Mouse (Mus musculus) urinary bladder, postnatal 10 days (tissue): Measurements from ENCODE around the gene Tsc22d4.
"Not testable (repeated sequence)": the region's sequence is repeated elsewhere in the genome, so short reads cannot be mapped to it uniquely, and the experiment has no call there.

Source experiments
- DNase-seq: peaks from one replicate; pipeline ENCODE4 v3.0.0; 2022; ENCODE audit warnings: low spot score

The Tsc22d4 gene

DNA sequence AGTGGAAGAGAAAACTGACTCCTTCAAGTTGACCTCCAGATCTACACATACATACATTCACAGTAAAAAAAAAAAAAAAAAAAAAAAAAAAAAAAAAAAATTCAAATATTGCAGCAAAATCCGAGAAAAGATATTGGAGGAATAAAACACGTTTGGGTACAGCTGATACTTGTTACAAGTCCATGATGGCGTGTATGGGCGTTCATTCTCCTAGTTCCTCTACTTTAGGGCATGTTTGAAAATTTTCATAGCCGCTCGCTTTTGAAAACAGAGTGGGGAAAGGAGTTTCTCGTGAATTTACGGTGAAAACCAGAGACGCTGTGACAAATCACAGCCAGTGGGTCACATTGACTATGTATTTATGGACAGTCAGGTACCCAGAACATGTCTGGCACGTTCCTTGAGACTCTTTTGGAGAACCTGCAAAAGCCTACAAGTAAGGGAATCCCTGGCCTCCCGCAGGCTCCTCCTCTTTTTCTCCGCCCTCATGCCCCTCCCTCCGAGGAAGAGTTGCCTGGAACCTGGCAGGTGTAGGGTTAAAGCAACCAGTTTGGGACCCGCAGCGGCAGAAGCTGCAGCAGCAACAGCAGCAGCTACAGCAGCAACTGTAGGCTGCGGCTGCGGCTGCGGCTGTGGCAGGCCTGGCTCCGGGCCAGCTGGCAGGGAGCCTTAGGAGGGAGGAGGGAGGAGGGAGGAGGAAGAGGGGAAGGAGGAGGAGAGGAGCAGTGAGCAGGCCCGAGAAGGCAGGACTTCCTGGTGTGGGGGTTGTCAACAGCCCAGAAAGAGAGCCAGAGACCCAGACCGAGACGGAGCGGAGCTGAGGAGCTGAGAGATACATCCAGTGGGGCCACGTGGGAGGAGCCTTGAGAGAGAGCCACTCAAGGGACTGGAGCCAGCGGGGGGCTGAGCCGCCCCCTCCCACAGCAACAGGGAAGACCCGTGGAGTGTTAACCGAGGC, at the start of gene Tsc22d4:
Gene Tsc22d4 (plus strand): TSS at position 517 of the 958 bp plus-strand sequence.
- DNase-seq: peak; percentile 81

DNA sequence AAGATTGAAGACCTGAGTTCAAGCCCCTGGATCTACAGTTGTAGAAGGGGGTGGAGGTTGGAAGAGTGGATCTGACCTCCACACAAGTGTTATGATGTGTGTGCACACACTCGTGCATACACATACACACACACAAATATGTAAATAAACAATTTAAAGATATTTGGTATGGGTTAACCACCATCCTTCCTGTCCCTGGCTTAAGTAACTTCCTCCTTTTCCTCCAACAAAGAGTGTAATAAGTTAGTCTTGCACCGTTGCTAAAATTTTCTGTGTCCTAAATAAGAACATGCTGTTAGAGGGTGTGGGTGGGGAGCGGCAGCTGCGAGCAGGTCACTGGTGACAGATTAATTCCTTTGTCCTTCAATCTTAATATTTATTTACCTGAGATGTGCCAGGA, 49.6 kb upstream of the Tsc22d4 start:
- no peak for DNase-seq

DNA sequence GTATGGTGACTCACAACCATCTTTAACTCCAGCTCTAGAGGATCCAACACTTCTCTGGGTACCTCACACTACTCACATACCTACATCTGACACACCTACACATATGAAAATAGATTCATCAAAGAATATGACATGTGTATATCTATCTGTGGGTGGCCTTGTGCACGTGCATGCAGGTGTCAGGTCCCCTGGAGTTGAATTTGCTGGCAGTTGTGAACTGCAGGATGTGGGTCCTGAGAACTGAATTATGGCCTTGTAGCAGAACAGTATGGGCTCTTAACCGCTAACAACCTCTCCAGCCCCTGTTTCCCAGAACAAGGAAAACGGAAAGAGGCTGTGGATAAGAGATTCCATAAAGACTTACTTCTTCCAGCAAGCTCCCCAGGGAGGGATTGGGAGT, 46.5 kb upstream of the Tsc22d4 start:
- DNase-seq: no peak

DNA sequence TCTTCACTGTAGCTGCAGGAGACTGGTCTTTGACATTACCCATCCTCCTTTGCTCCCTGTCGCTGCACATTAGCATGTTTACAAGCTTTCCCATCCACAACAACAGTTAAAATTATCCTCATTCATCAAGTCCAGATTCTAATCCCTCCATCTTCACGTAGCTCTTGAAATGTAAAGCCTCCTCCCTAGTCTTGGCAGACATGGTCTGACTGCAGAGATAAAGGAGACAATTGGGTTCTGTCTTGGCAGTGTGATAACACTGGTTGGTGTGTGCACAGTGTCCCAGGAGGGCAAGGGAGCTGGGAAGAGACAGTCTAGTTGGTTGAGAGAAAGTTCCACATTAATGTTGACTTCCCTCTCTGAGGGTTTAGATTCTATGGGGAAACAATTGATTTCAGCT, 45.7 kb upstream of the Tsc22d4 start:
- no peak for DNase-seq

DNA sequence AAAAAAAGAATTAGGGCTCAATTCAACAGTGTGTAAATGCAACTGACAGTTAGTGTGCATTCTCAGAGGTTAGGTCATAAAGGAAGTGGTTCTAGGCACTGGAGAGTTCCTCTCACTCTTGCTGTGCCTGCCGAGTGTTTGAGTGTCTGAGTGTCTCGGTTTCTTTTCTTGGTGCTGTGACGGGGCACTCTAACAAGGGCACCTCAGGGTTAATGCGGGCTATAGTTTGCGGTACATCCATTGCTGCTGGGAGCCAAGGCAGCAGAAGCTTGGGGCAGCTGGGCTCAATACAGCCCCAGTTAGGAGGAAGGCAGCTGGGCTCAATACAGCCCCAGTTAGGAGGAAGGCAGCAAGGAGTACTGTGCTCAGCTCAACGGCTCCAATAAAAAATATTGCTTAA, 40.3 kb upstream of the Tsc22d4 start:
- no peak for DNase-seq

DNA sequence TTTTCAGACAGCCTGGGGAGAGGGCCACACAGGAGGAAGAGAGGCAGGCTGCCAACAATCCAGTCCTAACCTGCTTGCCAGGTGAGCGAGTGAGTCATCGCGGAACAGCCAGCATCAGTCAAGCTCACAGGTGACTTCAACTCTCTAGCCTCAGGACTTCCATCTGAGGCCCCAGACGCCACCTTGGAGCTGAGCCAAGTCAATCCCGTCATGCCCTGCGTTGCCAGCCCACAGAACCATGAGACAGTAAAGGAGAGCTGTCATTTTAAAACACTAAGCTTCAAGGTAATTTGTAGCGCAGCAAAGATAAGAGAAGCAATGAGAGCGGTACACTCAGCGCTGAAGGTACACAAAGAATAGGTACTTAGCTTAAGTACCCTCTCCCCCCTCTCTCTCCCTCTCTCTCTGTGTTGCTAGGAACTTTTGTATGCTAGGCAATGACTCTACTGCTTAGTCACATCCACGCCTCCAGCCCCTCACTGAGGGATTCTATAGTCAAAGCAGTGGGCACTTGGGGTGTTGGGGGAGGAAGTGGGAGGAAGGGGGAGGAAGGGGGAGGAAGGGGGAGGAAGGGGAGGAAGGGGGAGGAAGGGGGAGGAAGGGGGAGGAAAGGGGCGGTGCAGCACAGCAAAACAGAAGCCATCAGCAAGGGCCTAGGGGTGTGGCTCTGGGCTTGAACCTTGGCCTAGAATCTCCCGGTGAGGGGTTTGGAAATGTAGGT, 38.5 kb upstream of the Tsc22d4 start:
- DNase-seq: peak; percentile 53

DNA sequence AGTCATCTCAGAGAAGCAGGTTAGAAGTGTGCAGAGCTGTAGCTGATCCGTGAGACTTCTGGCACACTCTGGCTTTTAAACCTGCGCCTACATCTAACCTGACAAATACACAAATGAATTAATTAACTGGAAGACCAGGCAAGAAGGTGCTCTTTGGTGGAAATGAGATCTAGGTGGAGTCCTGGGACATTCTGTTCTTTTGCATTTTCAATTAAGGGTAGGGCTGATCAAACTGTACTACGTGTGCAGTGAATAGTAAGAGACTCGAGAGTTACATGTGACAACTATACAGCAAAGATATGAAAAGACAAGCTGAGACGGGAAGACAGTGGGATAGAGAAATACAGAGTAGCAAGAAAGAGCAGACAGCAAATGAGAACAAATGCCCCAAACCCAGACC, 32.1 kb upstream of the Tsc22d4 start:
- no peak for DNase-seq

DNA sequence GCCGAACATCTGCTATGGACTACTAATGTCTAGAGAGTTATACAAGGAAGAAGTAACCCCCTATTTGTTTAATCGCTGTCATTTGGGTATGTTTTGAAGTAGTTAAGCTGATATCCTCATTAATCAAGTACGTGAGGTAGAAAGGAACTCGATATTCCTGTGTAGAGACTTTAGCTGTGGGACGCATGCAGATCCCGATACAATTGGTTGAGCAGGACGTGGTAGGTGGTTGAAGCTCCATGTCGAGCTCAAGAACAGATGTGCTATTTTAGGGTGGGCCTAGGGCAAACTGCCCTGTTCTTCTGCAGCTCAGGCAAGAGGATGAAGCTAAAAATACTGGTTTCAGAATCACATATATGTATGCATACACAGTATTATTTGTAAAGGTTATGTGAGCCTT, 29.8 kb upstream of the Tsc22d4 start:
- no peak for DNase-seq

DNA sequence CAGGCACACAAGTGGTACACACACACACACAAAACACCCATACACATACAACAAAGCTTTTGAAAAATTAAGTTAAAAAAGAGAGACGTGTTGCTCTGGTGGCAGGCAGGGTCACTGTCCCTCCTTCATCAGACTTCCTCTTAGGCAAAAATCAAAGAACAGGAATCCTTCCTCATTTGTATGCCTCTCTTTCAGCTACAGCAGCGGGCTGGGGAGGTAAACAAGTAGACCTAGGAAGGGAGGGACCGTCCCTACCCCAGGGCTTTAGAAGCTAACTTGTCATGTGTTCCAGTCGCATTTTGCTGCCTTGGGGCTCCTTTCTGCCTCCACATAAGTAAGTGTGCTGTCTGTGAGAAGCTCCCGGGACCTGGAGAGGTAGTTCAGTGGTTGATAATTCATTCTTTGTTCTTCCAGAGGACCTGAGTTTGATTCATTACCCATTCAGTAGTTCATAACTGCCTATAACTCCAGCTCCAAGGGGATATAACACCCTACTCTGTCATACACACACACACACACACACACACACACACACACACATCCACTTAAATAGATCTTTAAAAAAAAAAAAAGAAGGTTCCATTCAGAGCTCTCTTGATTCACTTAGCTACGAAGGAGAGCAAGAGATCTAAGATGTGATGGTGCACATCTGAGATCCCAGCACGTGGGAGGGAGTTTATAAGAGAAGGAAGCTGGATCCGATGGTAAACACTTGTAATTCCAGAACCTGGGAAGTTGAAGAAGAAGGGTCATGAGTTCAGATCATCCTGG, 27.3 kb upstream of the Tsc22d4 start:
- DNase-seq: no peak

DNA sequence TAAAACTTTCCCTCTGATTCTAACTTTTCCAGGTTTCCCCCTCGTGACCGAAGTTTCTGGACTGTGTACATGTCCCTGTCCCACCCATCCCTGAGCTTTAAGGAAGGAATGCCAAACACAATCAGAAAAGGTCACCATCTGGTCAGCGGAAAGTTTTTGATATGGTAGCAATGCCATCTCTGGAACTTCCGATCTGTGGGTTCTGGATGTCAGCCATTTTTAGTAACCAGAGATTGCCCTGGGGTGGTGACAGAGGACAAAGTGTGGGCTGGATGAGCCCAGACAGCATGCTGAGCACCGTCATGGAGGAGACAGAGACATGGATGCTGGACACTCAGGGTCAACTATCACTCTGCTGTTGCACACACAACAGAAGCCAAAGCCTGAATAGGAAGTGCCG, 26.4 kb upstream of the Tsc22d4 start:
- DNase-seq: no peak

DNA sequence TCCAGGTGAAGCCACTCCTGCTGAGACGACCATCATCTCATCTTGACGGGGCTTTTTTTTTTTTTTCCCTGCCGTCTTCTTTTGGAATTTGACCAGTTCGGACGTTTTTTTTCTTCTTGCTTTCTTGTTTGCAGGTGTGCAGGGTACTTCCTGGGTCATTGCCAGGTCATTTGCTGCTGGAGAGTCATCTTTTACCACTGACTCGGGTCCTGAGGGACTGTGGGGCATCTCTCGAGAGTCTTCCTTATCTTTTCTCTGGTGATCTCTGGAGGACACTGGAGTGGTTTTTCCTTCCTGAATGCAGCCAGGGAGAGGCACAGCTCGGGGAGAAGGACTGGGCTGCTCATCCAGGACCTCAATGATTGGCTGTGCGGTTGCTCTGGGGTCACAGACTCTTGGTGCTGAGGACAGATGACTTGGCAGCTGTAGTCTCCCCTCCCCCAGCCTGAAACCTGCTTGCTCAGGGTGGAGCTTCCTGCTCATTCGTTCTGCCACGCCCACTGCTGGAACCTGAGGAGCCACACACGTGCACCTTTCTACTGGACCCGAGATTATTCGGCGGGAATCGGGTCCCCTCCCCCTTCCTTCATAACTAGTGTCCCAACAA, 24.9 kb upstream of the Tsc22d4 start:
- DNase-seq: not testable (repeated sequence)

DNA sequence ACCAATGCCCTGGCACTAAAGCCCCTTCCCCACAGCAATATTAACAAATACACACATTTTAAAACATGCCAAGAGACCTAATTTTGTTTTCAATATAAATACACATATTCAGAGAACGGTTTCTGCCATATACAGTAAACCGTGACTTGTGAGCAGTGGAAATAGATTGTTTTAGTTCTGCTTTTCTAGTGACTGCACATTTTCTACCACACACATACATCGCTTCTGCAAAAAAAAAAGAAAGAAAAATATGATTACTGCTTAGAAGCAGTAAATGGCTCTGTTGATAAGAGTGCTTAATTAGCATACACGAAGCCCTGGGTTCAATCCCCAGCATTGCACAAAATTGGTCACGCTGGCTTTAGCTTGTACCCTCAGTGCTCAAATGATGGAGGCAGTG, 21.7 kb upstream of the Tsc22d4 start:
- no peak for DNase-seq

DNA sequence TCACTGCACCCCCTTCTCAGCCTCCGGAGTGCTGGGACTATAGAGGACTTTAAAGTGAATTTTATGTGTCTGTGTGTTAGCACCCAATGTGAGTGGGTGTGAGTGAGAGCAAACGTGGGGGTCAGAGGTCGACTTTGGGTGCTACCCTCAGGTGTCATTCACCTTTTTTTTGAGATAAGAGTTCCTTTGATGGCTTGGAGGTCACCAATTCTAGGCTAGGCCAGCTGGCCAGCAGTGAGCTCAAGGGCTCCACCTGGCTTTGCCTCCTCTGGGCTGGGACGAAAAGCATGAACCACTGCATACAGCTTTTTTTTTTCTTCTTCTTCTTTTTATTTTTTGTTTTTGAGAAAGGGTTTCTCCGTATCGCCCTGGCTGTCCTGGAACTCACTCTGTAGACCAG, 18.8 kb upstream of the Tsc22d4 start:
- DNase-seq: no peak

DNA sequence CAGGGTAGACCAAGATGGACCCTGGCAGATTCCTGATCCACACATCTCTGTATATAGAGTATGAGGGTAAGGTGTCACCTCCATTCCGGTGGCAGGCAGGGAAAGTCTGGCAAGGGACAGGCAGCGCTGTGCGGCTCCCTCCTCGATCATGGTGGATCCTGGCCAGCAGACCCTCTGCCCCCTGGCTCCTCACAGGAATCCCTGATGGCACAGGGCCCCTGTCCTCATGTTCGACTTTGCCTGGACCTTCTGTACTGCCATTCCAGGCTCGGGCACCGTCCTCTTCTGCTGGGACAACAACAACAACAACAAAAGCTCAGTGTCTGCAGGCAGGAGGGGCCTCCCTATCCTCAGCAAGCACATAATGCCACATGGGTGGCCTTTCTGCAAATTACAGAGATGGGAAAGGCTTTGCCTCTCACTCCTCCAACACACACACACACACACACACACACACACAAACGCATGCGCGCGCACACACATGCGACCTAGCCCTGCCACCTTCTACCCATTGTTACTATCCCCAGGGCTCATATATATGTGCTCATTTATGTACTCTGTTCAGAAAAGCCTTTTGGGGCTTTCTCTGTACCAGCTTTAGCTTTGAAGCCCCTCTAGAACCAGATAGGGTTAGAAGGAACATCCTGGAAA, 11.8 kb upstream of the Tsc22d4 start:
- DNase-seq: no peak

DNA sequence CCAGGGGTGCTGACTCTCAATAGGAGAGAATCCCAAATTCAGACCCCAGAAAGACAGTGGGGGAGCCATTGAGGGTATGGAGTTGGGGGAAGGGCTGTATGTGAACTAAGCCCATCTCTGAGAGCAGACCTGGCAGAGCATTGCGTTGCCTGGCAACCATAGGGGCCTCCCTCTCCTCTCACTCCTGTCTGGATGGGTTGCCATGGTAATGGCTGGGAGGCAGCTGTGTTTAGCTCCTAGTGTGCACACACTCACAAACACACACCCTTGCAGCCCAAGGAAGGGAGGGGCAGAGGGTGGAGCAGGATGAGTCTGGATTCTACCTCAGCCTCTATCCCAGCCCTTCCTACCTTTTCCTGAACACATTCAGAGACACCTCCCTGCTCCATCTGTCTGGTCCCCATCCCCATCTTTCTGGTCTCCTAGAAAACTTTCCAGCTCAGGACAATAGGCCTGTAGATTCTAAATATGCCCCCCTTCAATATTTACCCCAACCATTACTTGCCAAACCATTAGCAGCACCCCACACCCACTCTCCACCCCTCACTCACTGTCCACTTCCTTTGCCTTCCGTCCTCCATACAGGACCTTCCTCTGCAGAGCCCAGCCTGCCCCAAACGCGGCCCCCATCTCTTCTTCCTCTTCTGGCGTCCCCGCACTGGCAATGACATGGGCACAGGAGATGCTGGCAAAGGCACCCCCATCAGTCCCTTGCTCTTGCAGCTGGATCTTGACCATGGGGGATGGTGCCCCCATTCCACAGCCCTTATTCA, 11.1 kb upstream of the Tsc22d4 start:
- no peak for DNase-seq

DNA sequence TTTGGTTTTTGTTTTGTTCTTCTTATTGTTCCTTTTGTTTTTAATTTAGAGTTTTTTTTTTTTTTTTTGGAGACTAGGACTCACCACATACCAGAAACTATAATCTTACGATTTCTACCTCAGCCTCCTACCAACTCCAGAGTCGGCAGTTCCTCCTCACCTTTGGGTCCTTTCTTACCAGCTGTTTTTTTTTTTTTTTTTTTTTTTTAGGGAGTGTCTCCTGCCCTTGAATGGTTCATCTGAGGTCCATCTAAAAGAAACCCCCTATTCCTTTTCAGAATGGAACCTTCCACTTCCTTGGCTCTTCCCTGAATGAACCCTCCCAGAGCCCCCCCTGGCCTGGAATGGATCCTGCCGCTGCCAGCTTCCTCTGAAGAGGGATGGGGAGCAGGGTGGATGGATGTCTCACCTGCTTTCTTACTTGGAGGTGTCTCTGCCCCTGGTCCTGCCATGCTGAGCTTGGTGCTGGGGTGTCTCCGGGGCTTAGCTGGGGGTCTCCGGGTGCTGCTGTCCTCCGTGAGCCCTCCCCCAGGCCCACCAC, 8.1 kb upstream of the Tsc22d4 start:
- no peak for DNase-seq

DNA sequence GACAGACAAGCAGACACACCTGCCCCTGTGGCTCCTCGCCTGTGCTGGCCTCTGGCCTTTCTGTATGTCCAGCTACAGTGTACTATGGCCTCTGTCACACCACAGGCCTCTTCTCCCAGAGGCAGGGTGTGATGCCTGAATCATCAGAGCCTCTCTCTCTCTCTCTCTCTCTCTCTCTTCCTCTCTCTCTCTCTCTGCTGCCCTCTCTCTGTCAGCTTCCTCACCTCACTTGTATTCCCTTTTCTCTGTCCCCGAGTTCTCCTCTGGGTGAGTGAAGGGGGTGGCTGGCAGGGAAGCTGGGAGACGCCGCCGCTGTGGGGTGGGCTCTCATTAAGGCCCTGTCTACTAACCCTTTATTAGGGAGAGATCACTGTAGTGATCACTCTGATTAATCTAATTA, 7.0 kb upstream of the Tsc22d4 start:
- DNase-seq: no peak

DNA sequence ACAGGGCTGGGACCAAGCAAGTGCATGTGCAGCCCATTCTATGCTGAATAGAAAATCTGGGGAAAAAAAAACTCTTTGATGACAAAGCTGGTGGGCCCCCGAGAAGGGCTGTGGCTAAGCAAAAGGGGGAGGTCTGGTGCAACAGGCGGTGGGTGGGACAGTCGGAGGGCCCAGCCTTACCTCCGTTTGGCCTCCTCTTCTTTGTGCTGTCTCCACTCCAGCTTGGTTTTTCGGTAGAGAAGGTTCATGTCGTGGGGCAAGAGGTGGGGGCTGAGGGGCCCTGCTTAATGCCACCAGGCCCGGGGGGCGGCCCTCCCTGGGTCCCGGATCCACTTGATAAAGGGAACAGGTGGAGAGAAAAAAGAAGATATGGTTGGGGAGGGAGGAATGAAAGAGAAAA, 6.1 kb upstream of the Tsc22d4 start:
- no peak for DNase-seq

DNA sequence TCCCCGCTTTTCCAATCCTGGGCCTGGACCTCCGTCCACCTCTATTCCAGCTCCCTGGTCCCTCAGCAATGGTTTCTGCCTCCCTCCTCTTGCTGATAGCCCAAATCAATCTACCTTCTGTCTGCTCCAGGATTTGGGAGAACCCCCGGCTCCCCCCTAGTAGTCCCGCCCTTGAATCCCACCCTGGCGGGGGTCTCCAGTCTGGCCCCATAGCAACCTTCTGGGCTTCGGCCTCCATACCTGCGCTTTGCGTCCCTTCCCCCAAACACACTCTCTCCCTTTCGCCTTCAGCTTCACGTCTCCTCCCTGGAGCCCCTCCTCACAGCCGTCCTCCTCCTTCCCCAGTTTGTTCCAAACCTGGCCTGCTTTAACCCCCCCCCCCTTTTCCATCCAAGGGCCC, 5.0 kb upstream of the Tsc22d4 start:
- DNase-seq: no peak
